Mouse (Mus musculus): ENCODE results near the gene Kpna1.
"Not testable (repeated sequence)": the region's sequence is repeated elsewhere in the genome, so short reads cannot be mapped to it uniquely, and the experiment has no call there.

Gene Kpna1

DNA sequence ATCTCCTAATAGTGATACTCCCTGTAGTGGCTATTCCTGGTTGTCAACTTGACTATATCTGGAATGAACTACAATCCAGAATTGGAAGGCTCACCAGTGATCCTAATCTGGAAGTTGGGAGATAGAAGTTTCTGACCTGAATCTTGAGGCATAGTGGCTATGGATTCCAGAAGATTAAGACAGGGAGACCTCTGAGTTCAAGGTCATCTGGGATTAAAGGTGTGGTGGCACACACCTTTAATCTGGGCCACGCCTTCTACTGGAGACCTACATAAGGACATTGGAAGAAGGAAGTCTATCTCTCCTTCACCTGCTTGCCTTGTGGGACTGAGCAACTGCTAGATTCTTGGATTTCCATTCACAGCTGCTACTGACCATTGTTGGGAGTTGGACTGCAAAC is at the start of gene Kpna1:
Gene Kpna1, plus strand, starts transcription at position 301 of the 400 bp plus-strand sequence.
- not testable (repeated sequence) for DNase-seq (ENCODE audit: low spot score)

DNA sequence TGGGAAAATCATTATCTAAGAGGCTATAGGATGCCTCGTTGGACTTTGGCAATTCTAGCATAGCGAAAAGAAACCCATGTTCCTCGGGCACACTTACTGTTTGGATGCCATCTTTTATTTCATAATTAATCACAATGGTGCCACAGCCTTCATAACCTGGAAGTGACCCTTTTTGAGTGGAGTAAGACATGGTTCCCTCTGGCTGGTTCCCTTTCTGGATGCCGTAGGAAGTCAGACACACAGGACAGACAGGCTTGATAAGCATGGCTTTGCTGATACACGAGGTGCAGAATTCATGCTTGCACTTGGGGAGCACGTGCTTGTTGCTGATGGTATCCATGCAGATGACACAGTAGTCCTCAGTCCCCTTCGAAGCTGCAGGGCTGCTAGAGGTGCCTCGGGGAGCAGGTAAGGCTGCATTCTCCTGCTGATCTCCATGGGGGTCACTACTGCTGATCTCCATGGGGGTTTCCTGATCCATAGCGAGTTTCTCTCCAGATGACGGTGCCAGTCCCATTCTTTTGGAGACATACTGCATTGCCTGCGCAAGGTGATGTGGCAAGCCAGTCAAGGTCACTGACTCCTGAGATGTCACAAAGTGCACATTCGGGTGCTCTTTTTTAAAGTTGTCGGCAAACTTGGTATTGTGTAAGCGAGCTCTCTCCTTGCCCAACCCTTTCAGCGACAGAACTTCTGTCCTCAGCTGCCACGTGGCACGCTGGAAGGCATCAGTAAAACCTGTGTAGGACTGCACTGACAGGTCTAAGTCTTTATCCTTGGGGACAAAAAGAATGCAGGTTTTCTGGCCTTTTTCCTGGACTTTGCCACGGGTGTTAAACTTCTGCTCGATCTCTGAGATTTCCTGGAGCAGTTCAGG is 46.1 kb upstream of the Kpna1 start:
- DNase-seq (ENCODE audit: low spot score): no peak

GRCm38 (mm10) chr16:35933181-35933580 is 45.4 kb upstream of the Kpna1 start:
- DNase-seq (ENCODE audit: low spot score): no peak

- DNase-seq (ENCODE audit: low spot score): peak; percentile 82
Observed at GRCm38 (mm10) chr16:35938211-35939151, 40.1 kb upstream of the Kpna1 start, which contains the start of the genes Parp9 and Dtx3l. Gene Parp9 (plus strand): TSS chr16:35938470. Gene Dtx3l (minus strand): TSS chr16:35939151.

- DNase-seq (ENCODE audit: low spot score): no peak
Observed at GRCm38 (mm10) chr16:35939261-35939660, 39.3 kb upstream of the Kpna1 start.

DNA sequence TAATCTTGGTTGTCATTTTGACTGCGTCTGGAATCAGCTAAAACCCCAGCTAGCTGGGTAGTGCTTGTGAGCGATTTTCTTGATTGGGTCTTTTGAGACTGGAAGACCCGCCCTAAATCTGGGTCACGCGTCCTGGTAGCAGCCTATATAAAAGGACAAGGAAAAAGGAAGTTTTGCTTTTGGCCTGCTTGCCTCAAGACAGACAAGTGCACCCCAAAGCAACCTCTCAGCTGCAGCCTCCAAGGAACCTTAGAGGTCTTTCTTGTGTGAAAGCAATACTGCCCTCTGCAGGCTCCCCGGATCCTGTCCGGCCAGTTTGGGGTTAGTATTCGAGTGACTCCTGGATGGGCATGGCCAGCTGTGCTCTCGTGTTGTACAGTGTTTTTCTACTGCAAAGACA is 38.9 kb upstream of the Kpna1 start:
- peak; percentile 90 for DNase-seq (ENCODE audit: low spot score)

DNA sequence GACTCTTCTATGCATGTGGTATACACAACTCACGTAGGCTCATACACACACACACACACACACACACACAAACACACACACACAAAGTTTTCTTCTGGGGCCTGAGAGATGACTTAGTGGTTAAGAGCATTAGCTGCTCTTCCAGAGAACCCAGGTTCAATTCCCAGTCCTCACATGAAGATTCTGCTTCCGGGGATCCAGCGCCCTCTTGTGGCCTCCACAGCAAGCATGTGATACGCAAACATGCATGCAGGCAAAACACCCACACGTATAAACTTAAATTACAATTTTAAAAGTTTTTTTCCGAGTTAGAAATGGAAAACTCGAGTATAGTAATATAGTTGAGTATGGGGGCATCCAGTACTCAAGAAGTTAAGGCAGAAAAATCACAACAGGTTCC is 37.2 kb upstream of the Kpna1 start:
- peak; percentile 53 for DNase-seq (ENCODE audit: low spot score)

GRCm38 (mm10) chr16:35949264-35949663 is 29.3 kb upstream of the Kpna1 start:
- no peak for DNase-seq (ENCODE audit: low spot score)

- DNase-seq (ENCODE audit: low spot score): no peak
Observed at GRCm38 (mm10) chr16:35951216-35951615, 27.3 kb upstream of the Kpna1 start.

GRCm38 (mm10) chr16:35952628-35953130 is 25.9 kb upstream of the Kpna1 start:
- DNase-seq (ENCODE audit: low spot score): no peak

DNA sequence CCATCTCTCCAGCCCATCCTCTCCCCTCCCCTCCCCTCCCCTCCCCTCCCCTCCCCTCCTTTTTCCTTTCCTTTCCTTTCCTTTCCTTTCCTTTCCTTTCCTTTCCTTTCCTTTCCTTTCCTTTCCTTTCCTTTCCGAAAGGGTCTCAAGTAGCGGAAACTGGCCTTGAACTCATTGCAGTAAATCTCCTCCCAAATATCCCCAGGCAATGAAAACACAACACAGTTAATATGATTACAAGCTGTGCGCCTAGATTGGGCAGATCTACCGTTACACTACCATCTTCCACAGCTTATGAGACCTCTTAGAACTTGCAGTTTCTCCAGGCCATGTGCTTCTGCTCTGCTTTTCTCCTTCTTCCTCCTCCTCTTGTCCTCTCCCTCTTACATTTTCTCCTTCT is 12.6 kb upstream of the Kpna1 start:
- not testable (repeated sequence) for DNase-seq (ENCODE audit: low spot score)

GRCm38 (mm10) chr16:35966411-35967115 is 12.0 kb upstream of the Kpna1 start:
- no peak for DNase-seq (ENCODE audit: low spot score)

DNA sequence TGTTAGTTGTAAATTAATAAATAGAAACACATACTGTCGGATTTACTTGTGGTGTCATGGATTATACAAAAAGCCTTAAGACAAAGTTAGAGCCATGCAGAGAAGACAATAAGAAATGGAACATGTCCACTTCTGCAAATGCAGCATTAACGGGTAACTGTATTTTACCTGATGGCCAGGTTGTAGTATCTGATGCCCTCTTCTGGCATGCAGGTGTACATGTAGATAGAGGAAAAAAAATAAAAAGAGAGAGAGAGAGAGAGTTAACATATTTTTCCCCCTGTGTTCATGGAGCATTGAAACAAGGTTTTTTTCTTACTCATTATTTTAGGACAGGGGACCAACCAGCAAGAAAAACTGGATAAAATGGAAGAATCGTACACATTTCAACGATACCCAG is 11.2 kb upstream of the Kpna1 start:
- DNase-seq (ENCODE audit: low spot score): no peak

GRCm38 (mm10) chr16:35968149-35968548 is 10.4 kb upstream of the Kpna1 start:
- no peak for DNase-seq (ENCODE audit: low spot score)

DNA sequence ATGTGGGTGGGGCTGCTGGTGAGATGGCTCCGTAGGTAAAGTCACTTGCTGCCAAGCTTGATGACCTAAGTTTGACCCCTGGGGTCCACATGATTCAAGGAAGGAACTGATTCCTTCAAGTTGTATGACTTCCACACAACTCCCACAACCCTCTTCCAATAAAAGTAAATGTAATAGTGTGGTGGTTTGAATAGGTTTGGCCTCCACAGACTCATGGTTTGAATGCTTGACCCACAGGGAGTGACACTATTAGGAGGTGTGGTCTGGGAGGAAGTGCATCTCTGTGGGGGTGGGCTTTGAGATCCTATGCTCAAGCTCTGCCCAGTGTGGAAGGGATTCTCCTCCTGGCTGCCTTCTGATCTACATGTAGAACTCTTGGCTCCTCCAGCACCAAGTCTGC is 4.5 kb upstream of the Kpna1 start:
- no peak for DNase-seq (ENCODE audit: low spot score)

DNA sequence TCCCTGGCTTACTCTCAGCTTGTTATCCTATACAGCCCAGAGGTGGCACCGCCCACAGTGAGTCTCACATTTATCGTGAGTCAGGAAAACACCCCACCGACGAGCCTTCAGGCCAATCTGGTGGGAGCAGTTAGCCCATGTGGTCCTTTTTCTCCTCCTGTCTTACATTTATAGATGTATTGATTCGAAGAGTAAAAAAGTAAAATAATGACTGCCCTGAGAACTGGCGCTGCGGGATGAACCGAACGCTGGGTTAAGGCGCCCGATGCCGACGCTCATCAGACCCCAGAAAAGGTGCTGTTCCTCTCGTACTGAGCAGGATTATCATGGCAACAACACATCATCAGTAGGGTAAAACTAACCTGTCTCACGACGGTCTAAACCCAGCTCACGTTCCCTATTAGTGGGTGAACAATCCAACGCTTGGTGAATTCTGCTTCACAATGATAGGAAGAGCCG is 2.8 kb downstream of the Kpna1 start:
- peak; percentile 99 for DNase-seq (ENCODE audit: low spot score)

DNA sequence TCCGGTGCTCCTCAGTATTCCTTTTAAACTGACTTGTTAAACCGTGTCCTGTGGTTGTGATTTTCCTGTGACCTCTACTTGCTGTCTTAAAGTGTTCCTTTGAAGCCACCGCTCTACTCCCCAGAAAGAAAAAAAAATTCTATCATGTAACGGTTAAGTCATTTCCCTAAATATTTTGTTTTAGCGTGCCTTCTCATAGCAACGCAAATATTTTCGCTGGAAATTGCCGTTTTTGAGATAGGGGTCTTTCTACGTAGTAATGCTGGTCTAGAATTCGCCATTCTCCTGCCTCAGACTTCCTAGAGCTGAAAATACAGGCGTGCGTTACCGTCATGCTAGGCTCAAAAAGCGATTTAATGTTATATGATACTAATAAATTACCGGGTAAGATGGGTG is 4.0 kb downstream of the Kpna1 start:
- no peak for DNase-seq (ENCODE audit: low spot score)

DNA sequence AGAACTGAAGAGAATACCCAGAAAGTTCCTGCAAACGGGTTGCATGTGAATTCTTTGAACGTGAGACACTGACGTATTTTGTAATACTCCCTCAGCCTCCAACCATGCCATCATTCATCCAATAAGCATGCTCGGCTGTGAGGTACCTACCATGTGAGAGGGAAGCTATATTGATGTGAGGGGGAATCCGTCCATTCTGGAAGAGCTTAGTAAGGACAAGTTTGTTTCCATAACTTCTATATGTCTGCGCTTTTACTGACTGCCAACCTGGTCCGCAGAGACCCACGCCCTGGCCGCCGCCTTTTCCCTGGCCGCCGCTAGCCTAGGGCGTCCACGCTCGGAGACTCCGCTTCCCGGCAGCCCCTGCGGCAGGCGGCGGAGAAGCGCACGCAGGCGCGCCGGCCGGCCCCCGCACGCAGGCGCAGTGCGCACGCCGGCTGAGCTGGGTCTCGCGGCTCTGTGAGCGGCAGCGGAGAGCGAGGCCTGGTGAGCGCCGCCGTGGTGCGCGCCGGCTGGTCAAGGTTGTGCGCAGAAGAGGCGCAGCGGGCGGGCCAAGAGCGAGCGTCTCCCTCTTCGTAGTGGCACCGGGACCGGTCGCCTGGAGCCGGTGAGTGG is 4.5 kb downstream of the Kpna1 start:
- DNase-seq (ENCODE audit: low spot score): peak; percentile 94

GRCm38 (mm10) chr16:35983517-35984101 is 5.1 kb downstream of the Kpna1 start:
- DNase-seq (ENCODE audit: low spot score): peak; percentile 92

GRCm38 (mm10) chr16:35984471-35984870 is 5.9 kb downstream of the Kpna1 start:
- DNase-seq (ENCODE audit: low spot score): peak; percentile 4

GRCm38 (mm10) chr16:35987930-35988329 is 9.4 kb downstream of the Kpna1 start:
- no peak for DNase-seq (ENCODE audit: low spot score)

Data from T-cell, adult 2 months (primary cell).